Mouse (Mus musculus): ENCODE results near the gene Nfix.

- no peak for TF ChIP-seq MAFK (IDR thresholded peaks at IDR 0.05; ENCODE audit: insufficient read depth, low read depth, low read length)
- no peak for TF ChIP-seq ZNF384 (IDR thresholded peaks at IDR 0.05; ENCODE audit: low read depth, low read length)
- no peak for TF ChIP-seq CHD2 (IDR thresholded peaks at IDR 0.05; ENCODE audit: low read depth, low read length)
- TF ChIP-seq ZC3H11A (IDR thresholded peaks at IDR 0.05; ENCODE audit: borderline replicate concordance, low read depth, low read length), result no peak
These were observed 39.7 kb downstream of the Nfix start for GRCm38 (mm10) chr8:84760405-84760805.

Measured in ES-E14 (cell line).